Mouse (Mus musculus) stomach, postnatal 0 days (tissue): ENCODE results near the gene Slc2a4. TPM values are rescaled to one million over a fixed set of nuclear protein-coding genes. Genes with fewer than 3 reads are reported as not detected.

Experiments used
- ATAC-seq: fragments of 200-750 bp; cut with Nextera tagmentation; 2 replicates; pipeline ENCODE4 v1.8.0; 2017; ENCODE audit not compliant: low FRiP score, low TSS enrichment
- DNase-seq: peaks from one replicate; pipeline ENCODE4 v3.0.0-alpha.2; 2016; ENCODE audit warnings: low spot score
- H3K27ac ChIP-seq: fragments of 300-500 bp; sonication (generic); replicated peaks from 2 replicates; pipeline ENCODE4 v1.5.1; 2014; ENCODE audit warnings: mild to moderate bottlenecking, control low read depth
- H3K27me3 ChIP-seq: fragments of 300-500 bp; sonication (generic); 2 replicates; pipeline ENCODE4 v1.6.1; 2014; ENCODE audit warnings: low read length; ENCODE audit not compliant: control insufficient read depth, insufficient read depth
- H3K36me3 ChIP-seq: fragments of 300-500 bp; sonication (generic); 2 replicates; pipeline ENCODE4 v1.6.1; 2014; ENCODE audit warnings: low read length, mixed read lengths; ENCODE audit not compliant: control insufficient read depth, insufficient read depth
- H3K4me1 ChIP-seq: fragments of 300-500 bp; sonication (generic); replicated peaks from 2 replicates; pipeline ENCODE4 v1.6.1; 2014; ENCODE audit warnings: antibody characterized with exemption; ENCODE audit not compliant: control insufficient read depth, insufficient read depth
- H3K4me2 ChIP-seq: fragments of 300-500 bp; sonication (generic); replicated peaks from 2 replicates; pipeline ENCODE4 v1.6.1; 2014; ENCODE audit warnings: low read depth, mild to moderate bottlenecking, control low read depth, moderate library complexity
- H3K4me3 ChIP-seq: fragments of 300-500 bp; sonication (generic); 2 replicates; pipeline ENCODE4 v1.5.1; 2014; ENCODE audit warnings: low read depth, low read length, control low read depth
- H3K9ac ChIP-seq: fragments of 300-500 bp; sonication (generic); 2 replicates; pipeline ENCODE4 v1.6.1; 2014; ENCODE audit warnings: mild to moderate bottlenecking, low read length, control low read depth, mixed read lengths
- H3K9me3 ChIP-seq: fragments of 300-500 bp; sonication (generic); 2 replicates; pipeline ENCODE4 v1.6.1; 2016; ENCODE audit warnings: low read length; ENCODE audit not compliant: control insufficient read depth
- CTCF ChIP-seq: IDR thresholded peaks from 2 replicates; pipeline ENCODE4 v1.5.1; 2016; ENCODE audit warnings: antibody characterized with exemption, low read depth, mild to moderate bottlenecking, moderate library complexity
- EP300 ChIP-seq: optimal IDR thresholded peaks from 2 replicates; pipeline ENCODE3; 2016; ENCODE audit warnings: antibody characterized with exemption
- WGBS: fragments of 180-500 bp; shearing (Covaris S2); extraction: QIAGEN DNeasy Blood & Tissue Kit; methylation state at CpG from one replicate; pipeline ENCODE4 v1.1.7; 2014; 5-methylcytosine and 5-hydroxymethylcytosine counted together
- polyA plus RNA-seq: library from polyadenylated mRNA; unstranded; fragments of >200 nt; fragmentation: Nextera tagmentation; extraction: Ambion mirVana; gene quantifications from 2 replicates; pipeline ENCODE4 v1.2.1, GENCODE M21; 2015

Gene Slc2a4
- polyA plus RNA-seq, 1 experiment from 2014 or later, result 36.4 TPM

DNA sequence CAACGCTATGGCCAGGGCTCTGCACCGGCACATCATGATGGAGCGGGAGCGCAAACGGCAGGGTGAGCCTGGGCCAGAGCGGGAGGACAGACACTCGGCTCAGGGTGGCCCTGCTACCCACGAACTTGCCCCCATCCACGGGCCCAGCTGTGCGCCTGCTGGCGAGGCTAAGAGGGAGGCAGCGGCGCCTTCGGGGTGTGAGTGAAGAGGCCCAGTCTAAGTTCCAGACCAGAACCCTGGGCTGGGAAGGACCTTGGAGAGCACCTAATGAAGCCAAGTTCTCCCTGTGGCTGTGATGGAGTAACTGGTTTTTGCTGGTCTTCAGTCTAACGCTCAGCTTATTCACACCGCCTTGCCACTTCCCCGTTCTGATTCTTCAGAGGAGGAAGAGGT is 33.6 kb downstream of the Slc2a4 start:
- TF ChIP-seq EP300 (no peak), CTCF (no peak)
- Histone ChIP-seq H3K4me3 (peak overlapping the region; percentile 78), H3K4me2 (peak overlapping the region; percentile 93), H3K27me3 (no peaks in the 10 kb centered on the region), H3K9me3 (no peaks in the 10 kb centered on the region), H3K27ac (peak overlapping the region; percentile 91), H3K9ac (peak overlapping the region; percentile 89), H3K36me3 (peaks cover 35% of the 10 kb centered on the region), H3K4me1 (peaks cover 4% of the 10 kb centered on the region; the same call in 1 of the 2 replicates)
- peak; percentile 54 for DNase-seq
- WGBS, result 2% methylated on average over 17 of the region's 17 CpGs
- no peak for ATAC-seq

DNA sequence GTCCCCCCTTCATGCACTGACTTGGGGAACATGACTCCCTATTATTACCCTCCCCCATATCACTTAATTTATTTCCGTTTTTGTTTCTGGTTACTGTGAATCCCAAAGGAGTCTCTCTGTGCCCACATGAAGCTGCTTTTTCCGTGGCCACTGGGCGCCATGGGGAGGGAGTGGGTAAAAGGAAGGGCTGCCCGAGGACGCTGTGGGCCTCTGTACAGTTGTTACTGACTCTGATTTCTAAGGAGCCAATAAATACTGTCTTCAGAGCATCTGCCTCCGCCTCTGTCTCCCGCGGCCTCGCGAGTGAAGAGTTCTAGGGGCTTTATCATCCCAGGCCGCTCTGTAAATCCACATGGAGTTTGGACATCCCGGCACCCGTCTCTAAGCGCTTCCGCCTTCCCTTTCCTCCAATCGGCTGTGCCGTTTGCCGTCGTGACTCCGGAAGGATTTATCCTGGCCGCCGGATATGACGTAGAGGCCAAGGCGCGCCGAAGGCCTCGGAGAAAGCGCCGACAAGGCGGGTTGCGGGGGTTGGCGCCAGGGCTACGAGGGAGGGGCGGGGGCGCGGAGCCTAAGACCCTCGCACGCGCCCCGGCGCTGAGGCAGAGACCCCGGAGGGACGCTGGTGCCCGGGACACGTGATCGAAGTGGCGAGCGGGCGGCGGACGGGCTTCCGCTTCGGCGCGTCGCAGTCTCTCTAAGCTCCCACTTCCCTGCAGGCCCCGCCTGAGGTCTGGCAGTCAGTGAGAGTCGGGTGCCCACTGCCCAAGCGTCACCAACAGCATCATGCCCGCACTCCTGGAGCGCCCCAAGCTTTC is 34.2 kb downstream of the Slc2a4 start, which contains the start of gene Gps2:
Gene Gps2, plus strand, starts transcription at position 335 of the 818 bp plus-strand sequence.
- ATAC-seq, result peak; percentile 88
- Histone ChIP-seq H3K9ac (peak within 1 kb of the TSS; percentile 89), H3K4me2 (peak within 1 kb of the TSS; percentile 93), H3K36me3 (peaks cover 40% of the 10 kb centered on the region), H3K27me3 (no peaks in the 10 kb centered on the region), H3K9me3 (no peaks in the 10 kb centered on the region), H3K4me3 (peak within 1 kb of the TSS; percentile 78), H3K27ac (peak within 1 kb of the TSS; percentile 91), H3K4me1 (peaks cover 2% of the 10 kb centered on the region; the same call in 1 of the 2 replicates)
- TF ChIP-seq EP300 (no peak), CTCF (no peak)
- peak; percentile 93 for DNase-seq
- WGBS, result 2% methylated on average over 61 of the region's 61 CpGs

DNA sequence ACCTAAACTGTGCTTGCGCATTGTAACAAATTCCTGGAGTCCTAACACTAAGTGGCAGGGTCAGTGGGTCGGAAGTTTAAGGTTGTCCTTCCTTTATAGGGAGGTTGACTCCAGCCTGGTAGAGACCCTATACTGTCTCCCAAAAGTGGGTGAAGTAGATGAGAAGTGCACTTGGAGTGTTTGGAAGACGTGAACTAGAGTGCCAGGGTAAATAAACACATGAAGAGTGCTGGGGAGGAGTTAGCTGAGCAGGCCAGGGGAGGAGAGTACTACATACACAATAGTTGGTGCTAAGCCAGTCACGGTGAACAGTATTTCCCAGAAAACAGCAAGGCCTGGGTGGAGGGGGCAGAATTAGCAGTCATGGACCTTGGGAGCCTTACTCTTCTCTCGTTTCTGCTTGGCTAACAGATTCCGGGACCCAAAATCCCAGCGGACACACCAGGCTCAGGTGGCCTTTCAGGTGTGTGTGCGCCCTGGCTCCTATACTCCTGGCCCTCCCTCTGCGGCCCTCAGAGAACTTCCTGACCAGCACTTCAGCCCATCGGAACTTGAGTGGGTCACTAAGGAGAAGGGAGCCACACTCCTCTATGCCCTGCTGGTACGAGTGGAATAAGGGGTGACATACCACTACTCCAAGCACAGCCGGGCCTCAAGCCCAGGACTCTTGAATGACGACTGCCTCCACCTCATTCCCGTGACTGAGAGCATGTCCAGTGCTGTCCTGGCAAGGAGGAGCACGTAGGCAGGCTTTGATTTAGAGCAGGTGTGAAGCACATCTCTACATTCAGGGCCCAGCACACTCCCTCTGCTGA is 35.1 kb downstream of the Slc2a4 start:
- H3K27ac ChIP-seq, result peak overlapping the region; percentile 53
- H3K9ac ChIP-seq, result peak overlapping the region; percentile 89

DNA sequence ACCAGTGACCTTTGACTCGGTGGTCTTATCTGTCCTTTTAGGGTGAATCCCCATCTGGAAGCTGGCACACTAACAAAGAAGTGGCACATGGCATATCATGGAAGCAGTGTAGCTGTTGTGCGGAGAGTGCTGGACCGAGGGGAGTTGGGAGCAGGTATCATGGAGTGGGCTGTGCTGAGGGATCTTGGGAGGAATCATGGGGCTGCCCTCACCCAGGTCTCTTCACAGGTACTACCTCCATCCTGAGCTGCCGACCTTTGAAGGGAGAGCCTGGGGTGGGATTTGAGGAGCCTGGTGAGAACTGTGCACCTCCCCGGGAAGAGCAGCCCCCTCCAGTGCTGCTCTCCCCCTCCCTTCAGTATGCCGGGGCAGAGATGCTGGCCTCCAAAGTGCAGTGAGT is 36.3 kb downstream of the Slc2a4 start:
- Histone ChIP-seq H3K9me3 (no peaks in the 10 kb centered on the region), H3K4me3 (no peak overlapping the region), H3K9ac (no peak overlapping the region), H3K4me2 (no peak overlapping the region), H3K27me3 (no peaks in the 10 kb centered on the region), H3K36me3 (peaks cover 41% of the 10 kb centered on the region), H3K27ac (no peak overlapping the region), H3K4me1 (peaks cover 2% of the 10 kb centered on the region; the same call in 1 of the 2 replicates)
- no peak for TF ChIP-seq CTCF
- TF ChIP-seq EP300, result no peak
- 89% methylated on average over 6 of the region's 6 CpGs for WGBS
- ATAC-seq (no peak), DNase-seq (no peak)

More for the DNA sequence above, 35.1 kb downstream of the Slc2a4 start:
- H3K4me2 ChIP-seq, result peak overlapping the region; percentile 93
- ATAC-seq (no peak), DNase-seq (no peak)
- H3K4me1 ChIP-seq, result peaks cover 2% of the 10 kb centered on the region; the same call in 1 of the 2 replicates
- no peaks in the 10 kb centered on the region for H3K27me3 ChIP-seq
- H3K4me3 ChIP-seq, result peak overlapping the region; percentile 78
- no peak for TF ChIP-seq EP300
- no peak for TF ChIP-seq CTCF
- H3K9me3 ChIP-seq, result no peaks in the 10 kb centered on the region
- H3K36me3 ChIP-seq, result peaks cover 41% of the 10 kb centered on the region
- WGBS, result 77% methylated on average over 15 of the region's 15 CpGs

DNA sequence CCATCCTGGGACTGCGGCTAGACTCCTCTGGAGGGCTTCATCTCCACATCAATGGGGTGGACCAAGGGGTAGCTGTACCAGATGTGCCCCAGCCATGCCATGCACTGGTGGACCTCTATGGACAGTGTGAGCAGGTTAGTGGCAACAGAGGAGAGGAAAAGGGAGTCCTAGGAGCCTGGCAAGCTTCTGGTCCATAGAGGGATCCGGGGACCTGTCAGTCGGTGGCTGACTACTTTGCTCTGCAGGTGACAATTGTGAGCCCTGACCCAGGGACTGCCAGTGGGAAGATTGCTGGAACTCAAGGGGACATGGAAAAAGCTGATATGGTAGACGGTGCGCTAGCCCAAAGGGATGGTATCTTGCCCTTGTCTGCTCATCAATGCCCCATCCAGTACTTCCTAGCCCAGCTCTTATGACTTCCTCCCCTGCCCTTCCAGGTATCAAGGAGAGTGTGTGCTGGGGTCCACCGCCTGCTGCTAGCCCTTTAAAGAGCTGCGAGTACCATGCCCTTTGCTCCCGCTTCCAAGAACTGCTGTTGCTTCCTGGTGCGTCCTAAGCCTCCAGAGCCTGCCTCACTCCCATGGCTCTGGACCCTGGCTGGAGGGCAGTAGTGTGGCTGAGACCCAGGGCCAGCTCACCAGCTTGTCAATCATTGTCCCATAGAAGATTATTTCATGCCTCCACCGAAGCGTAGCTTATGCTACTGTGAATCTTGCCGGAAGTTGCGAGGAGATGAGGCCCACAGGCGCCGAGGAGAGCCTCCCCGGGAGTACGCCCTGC is 37.0 kb downstream of the Slc2a4 start:
- no peak for DNase-seq
- peaks cover 44% of the 10 kb centered on the region for H3K36me3 ChIP-seq
- no peaks in the 10 kb centered on the region for H3K9me3 ChIP-seq
- ATAC-seq, result no peak
- 91% methylated on average over 17 of the region's 17 CpGs for WGBS
- no peak overlapping the region for H3K27ac ChIP-seq
- no peak for TF ChIP-seq EP300
- no peak for TF ChIP-seq CTCF
- no peak overlapping the region for H3K9ac ChIP-seq
- no peaks in the 10 kb centered on the region for H3K27me3 ChIP-seq
- H3K4me2 ChIP-seq, result no peak overlapping the region
- peaks cover 2% of the 10 kb centered on the region; the same call in 1 of the 2 replicates for H3K4me1 ChIP-seq
- H3K4me3 ChIP-seq, result no peak overlapping the region
